Comparison of ENCODE assay signal across 25 mouse cellular contexts in the genomic region with DNA sequence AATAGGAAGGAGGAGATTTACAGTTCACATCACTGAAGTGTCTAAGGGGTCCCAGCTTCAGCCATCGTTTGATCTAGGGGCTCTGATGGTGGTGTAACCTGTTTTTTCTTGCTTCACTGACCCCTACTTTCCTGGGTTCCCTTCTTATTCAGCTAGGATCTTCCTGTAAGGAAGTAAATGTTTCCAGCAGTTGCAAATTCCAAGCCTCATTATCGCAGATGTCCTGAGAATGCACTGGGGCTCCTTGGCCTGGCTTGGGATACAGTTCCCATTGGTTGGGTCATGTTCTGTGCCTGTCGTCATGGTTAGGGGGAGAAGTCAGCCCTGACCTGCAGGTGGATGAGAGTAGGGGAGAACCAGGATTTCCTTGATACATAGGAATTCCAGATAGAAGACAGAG. TPM values are rescaled to one million over a fixed set of nuclear protein-coding genes. Genes with fewer than 3 reads are reported as not detected.
A peak's percentile ranks its signal among the peaks of the same experiment; 100 is the strongest.
DNase-seq lines count a peak whose midpoint lies in the region; ATAC-seq and TF ChIP-seq lines count a peak whose summit lies in the region.
"Had no signal": no experiment of that assay in that cellular context is flagged by ENCODE, and none has a peak within 500 bp of the region (broad histone marks: within the 10 kb centered on the region; RNA-seq: fewer than 3 reads in every experiment).

No protein-coding gene starts in this region.

- H3K9ac ChIP-seq in forebrain, embryonic 11.5 days (ENCODE audit: low read length) = no peak overlapping the region
- no peak overlapping the region for H3K9ac ChIP-seq in hindbrain, embryonic 16.5 days (ENCODE audit: low read depth, low read length)
- no peak overlapping the region for H3K9ac ChIP-seq in liver, adult 2 months (ENCODE audit: low read depth, low read length)
- no peak overlapping the region for H3K9ac ChIP-seq in liver, postnatal 0 days (replicated peaks)
- H3K9ac ChIP-seq: embryonic facial prominence, embryonic 12.5 days; forebrain, embryonic 13.5 days; forebrain, embryonic 15.5 days; forebrain, postnatal 0 days had no signal

- no peaks in the 10 kb centered on the region for H3K27me3 ChIP-seq in forebrain, embryonic 10.5 days (ENCODE audit: poor library complexity, severe bottlenecking)
- no peaks in the 10 kb centered on the region for H3K27me3 ChIP-seq in forebrain, embryonic 11.5 days (ENCODE audit: control insufficient read depth, insufficient read depth, low read length)
- H3K27me3 ChIP-seq in hindbrain, embryonic 10.5 days (ENCODE audit: insufficient read depth, poor library complexity, severe bottlenecking) = no peaks in the 10 kb centered on the region
- H3K27me3 ChIP-seq in hindbrain, embryonic 16.5 days (replicated peaks; ENCODE audit: control insufficient read depth, insufficient read depth, low read length) = no peaks in the 10 kb centered on the region
- no peaks in the 10 kb centered on the region for H3K27me3 ChIP-seq in liver, adult 2 months (ENCODE audit: control insufficient read depth, insufficient read depth, low read length)
- H3K27me3 ChIP-seq in liver, postnatal 0 days (ENCODE audit: insufficient read depth, low read length) = no peaks in the 10 kb centered on the region
- H3K27me3 ChIP-seq: CH12.LX; embryonic facial prominence, embryonic 12.5 days; forebrain, embryonic 13.5 days; forebrain, embryonic 15.5 days; Patski had no signal

- H3K4me1 ChIP-seq in forebrain, embryonic 10.5 days = peaks cover 30% of the 10 kb centered on the region
- no peaks in the 10 kb centered on the region for H3K4me1 ChIP-seq in forebrain, embryonic 11.5 days (replicated peaks; ENCODE audit: control insufficient read depth, insufficient read depth, low read length)
- peaks cover 54% of the 10 kb centered on the region for H3K4me1 ChIP-seq in hindbrain, embryonic 10.5 days (replicated peaks)
- H3K4me1 ChIP-seq in hindbrain, embryonic 16.5 days (ENCODE audit: control insufficient read depth, insufficient read depth, low read depth, low read length) = peaks cover 4% of the 10 kb centered on the region
- peaks cover 6% of the 10 kb centered on the region; the same call in 1 of the 2 replicates for H3K4me1 ChIP-seq in liver, adult 2 months (ENCODE audit: control insufficient read depth, insufficient read depth, low read length)
- peaks cover 7% of the 10 kb centered on the region; the same call in 1 of the 2 replicates for H3K4me1 ChIP-seq in liver, postnatal 0 days (ENCODE audit: insufficient read depth)

- ATAC-seq in forebrain, embryonic 11.5 days (replicated peaks; ENCODE audit: low FRiP score) = no peak
- ATAC-seq in hindbrain, embryonic 16.5 days = no peak
- no peak for ATAC-seq in liver, postnatal 0 days
- ATAC-seq: activated CD4-positive, CD25-positive, alpha-beta regulatory T cell, adult 4 months; CD4-positive, CD25-positive, alpha-beta regulatory T cell, adult 4 months; forebrain, embryonic 13.5 days; forebrain, embryonic 15.5 days; forebrain, postnatal 0 days; Patski had no signal

- 0 out of 2 replicates have a peak overlapping the region, but pooled peaks have one; percentile 8 for H3K27ac ChIP-seq in forebrain, embryonic 10.5 days
- H3K27ac ChIP-seq in forebrain, embryonic 11.5 days (ENCODE audit: low read depth, low read length) = no peak overlapping the region
- peak overlapping the region; percentile 35; the same call in 1 of the 2 replicates for H3K27ac ChIP-seq in hindbrain, embryonic 10.5 days
- H3K27ac ChIP-seq in hindbrain, embryonic 16.5 days (ENCODE audit: low read depth, low read length) = no peak overlapping the region
- H3K27ac ChIP-seq in liver, adult 2 months (replicated peaks; ENCODE audit: insufficient read depth, low read depth, low read length) = peak overlapping the region; percentile 25
- no peak overlapping the region for H3K27ac ChIP-seq in liver, postnatal 0 days (ENCODE audit: low read depth)
- H3K27ac ChIP-seq: embryonic facial prominence, embryonic 10.5 days; embryonic facial prominence, embryonic 12.5 days; forebrain, embryonic 13.5 days; forebrain, embryonic 15.5 days had no signal

- no peaks in the 10 kb centered on the region for H3K79me2 ChIP-seq in liver, adult 2 months (ENCODE audit: control insufficient read depth, insufficient read depth, low read length)

- no peak overlapping the region for H3K4me2 ChIP-seq in forebrain, embryonic 11.5 days (ENCODE audit: low read depth, low read length, severe bottlenecking)
- no peak overlapping the region for H3K4me2 ChIP-seq in hindbrain, embryonic 16.5 days (ENCODE audit: low read length)
- H3K4me2 ChIP-seq in liver, postnatal 0 days (ENCODE audit: low read depth, low read length) = no peak overlapping the region
- H3K4me2 ChIP-seq: embryonic facial prominence, embryonic 12.5 days; forebrain, embryonic 13.5 days; forebrain, embryonic 15.5 days had no signal

- H3K36me3 ChIP-seq in forebrain, embryonic 10.5 days (replicated peaks) = peaks cover 30% of the 10 kb centered on the region
- H3K36me3 ChIP-seq in forebrain, embryonic 11.5 days (ENCODE audit: control insufficient read depth, insufficient read depth, low read length) = no peaks in the 10 kb centered on the region
- H3K36me3 ChIP-seq in hindbrain, embryonic 10.5 days = peaks cover 68% of the 10 kb centered on the region
- no peaks in the 10 kb centered on the region for H3K36me3 ChIP-seq in hindbrain, embryonic 16.5 days (ENCODE audit: control insufficient read depth, insufficient read depth, low read length)
- no peaks in the 10 kb centered on the region for H3K36me3 ChIP-seq in liver, adult 2 months (ENCODE audit: control insufficient read depth, insufficient read depth, low read length)
- H3K36me3 ChIP-seq in liver, postnatal 0 days (replicated peaks; ENCODE audit: insufficient read depth, low read length) = no peaks in the 10 kb centered on the region
- H3K36me3 ChIP-seq: forebrain, embryonic 15.5 days; G1E had no signal

- TF ChIP-seq CTCF in liver, adult 2 months (IDR thresholded peaks at IDR 0.05; ENCODE audit: low read depth, low read length) = no peak
- no peak for TF ChIP-seq CTCF in liver, postnatal 0 days (IDR thresholded peaks at IDR 0.05; ENCODE audit: low read depth)

- no peak for DNase-seq in forebrain, embryonic 10.5 days (ENCODE audit: extremely low spot score, low spot score)
- DNase-seq in forebrain, embryonic 11.5 days (ENCODE audit: low spot score) = no peak
- DNase-seq in hindbrain, embryonic 10.5 days (ENCODE audit: low spot score) = no peak
- no peak for DNase-seq in liver, adult 2 months (ENCODE audit: extremely low read depth, low read depth, low spot score)
- no peak for DNase-seq in liver, postnatal 0 days
- DNase-seq: adrenal gland, adult 8-10 months; adrenal gland, postnatal 14 days; adrenal gland, postnatal 36 days; B cell, adult 2 months; cerebellum, adult 11-12 months; cerebellum, adult 2 months; cerebellum, adult 9-10 months; cerebellum, postnatal 10 days; cerebellum, postnatal 25 days; forebrain, postnatal 0 days had no signal

- H3K4me3 ChIP-seq in forebrain, embryonic 10.5 days = no peak overlapping the region
- no peak overlapping the region for H3K4me3 ChIP-seq in forebrain, embryonic 11.5 days (ENCODE audit: low read depth, low read length)
- H3K4me3 ChIP-seq in hindbrain, embryonic 10.5 days = no peak overlapping the region
- H3K4me3 ChIP-seq in hindbrain, embryonic 16.5 days (ENCODE audit: low read length) = no peak overlapping the region
- no peak overlapping the region for H3K4me3 ChIP-seq in liver, adult 2 months (ENCODE audit: insufficient read depth, low read depth, low read length)
- no peak overlapping the region for H3K4me3 ChIP-seq in liver, postnatal 0 days (ENCODE audit: low read depth, low read length)
- H3K4me3 ChIP-seq: embryonic facial prominence, embryonic 10.5 days; embryonic facial prominence, embryonic 12.5 days; forebrain, embryonic 13.5 days; forebrain, embryonic 15.5 days had no signal

- no peak for TF ChIP-seq EP300 in liver, postnatal 0 days (IDR thresholded peaks at IDR 0.05; ENCODE audit: low read depth)

- WGBS in forebrain, embryonic 10.5 days = 83% methylated on average over 3 of the region's 3 CpGs
- 85% methylated on average over 3 of the region's 3 CpGs for WGBS in forebrain, embryonic 11.5 days
- 83% methylated on average over 3 of the region's 3 CpGs for WGBS in hindbrain, embryonic 10.5 days
- WGBS in hindbrain, embryonic 16.5 days = 81% methylated on average over 3 of the region's 3 CpGs
- 66% methylated on average over 3 of the region's 3 CpGs for WGBS in liver, adult 2 months
- WGBS in liver, postnatal 0 days (ENCODE audit: insufficient replicate concordance) = 51% methylated on average over 3 of the region's 3 CpGs

- no peaks in the 10 kb centered on the region for H3K9me3 ChIP-seq in forebrain, embryonic 10.5 days
- no peaks in the 10 kb centered on the region for H3K9me3 ChIP-seq in forebrain, embryonic 11.5 days (ENCODE audit: control insufficient read depth, low read length)
- no peaks in the 10 kb centered on the region for H3K9me3 ChIP-seq in hindbrain, embryonic 10.5 days
- H3K9me3 ChIP-seq in hindbrain, embryonic 16.5 days (ENCODE audit: control insufficient read depth, low read length) = no peaks in the 10 kb centered on the region
- H3K9me3 ChIP-seq in liver, postnatal 0 days (ENCODE audit: low read length) = no peaks in the 10 kb centered on the region
- H3K9me3 ChIP-seq: embryonic facial prominence, embryonic 10.5 days; embryonic facial prominence, embryonic 12.5 days; forebrain, embryonic 13.5 days; forebrain, embryonic 15.5 days; G1E had no signal

- no peak for TF ChIP-seq POLR2A in liver, adult 2 months (IDR thresholded peaks at IDR 0.05; ENCODE audit: extremely low read depth, insufficient read depth, low read length)

RNA-seq across cellular contexts. Expression of gene Nkd1, which starts 40.2 kb away (rescaled TPM):
- polyA plus RNA-seq in forebrain, embryonic 10.5 days (2016; fragmentation: Nextera tagmentation; extraction: Ambion mirVana) = 47.2 and 48.5 TPM in 2 replicates
- polyA plus RNA-seq in forebrain, embryonic 11.5 days (2014; fragmentation: Nextera tagmentation; extraction: Ambion mirVana) = 63.0 and 71.5 TPM in 2 replicates
- 124 and 125 TPM in 2 replicates for polyA plus RNA-seq in hindbrain, embryonic 10.5 days (2016; fragmentation: Nextera tagmentation; extraction: Ambion mirVana)
- 45.8 and 63.0 TPM in 2 replicates for polyA plus RNA-seq in hindbrain, embryonic 16.5 days (2015; fragmentation: Nextera tagmentation; extraction: Ambion mirVana)
- 1.9 TPM in 2 replicates for total RNA-seq in liver, adult 2 months (2014; rRNA removed)
- 7.6 and 12.3 TPM in 2 replicates for polyA plus RNA-seq in liver, adult 2 months (2012; rRNA removed)
- 2.5 and 2.9 TPM in 2 replicates for polyA plus RNA-seq in liver, postnatal 0 days (2015; fragmentation: Nextera tagmentation; extraction: Ambion mirVana)
- polyA plus RNA-seq: activated CD4-positive, CD25-positive, alpha-beta regulatory T cell, adult 4 months; CD4-positive, CD25-positive, alpha-beta regulatory T cell, adult 4 months; G1E had no signal

Comparison
In these comparisons a context has a peak if more than half of its experiments do, and no peak if none do; other contexts are left out.
1. H3K27ac ChIP-seq: peak in forebrain, embryonic 10.5 days (single experiment), hindbrain, embryonic 10.5 days (single experiment) and liver, adult 2 months (single experiment); none in forebrain, embryonic 11.5 days (single experiment), hindbrain, embryonic 16.5 days (single experiment) and liver, postnatal 0 days (single experiment).